Mouse (Mus musculus): ENCODE measurements around the gene Setdb1.
A peak's percentile ranks its signal among the peaks of the same experiment; 100 is the strongest.
"Not testable (repeated sequence)": the region's sequence is repeated elsewhere in the genome, so short reads cannot be mapped to it uniquely, and the experiment has no call there.

Setdb1 gene

DNA sequence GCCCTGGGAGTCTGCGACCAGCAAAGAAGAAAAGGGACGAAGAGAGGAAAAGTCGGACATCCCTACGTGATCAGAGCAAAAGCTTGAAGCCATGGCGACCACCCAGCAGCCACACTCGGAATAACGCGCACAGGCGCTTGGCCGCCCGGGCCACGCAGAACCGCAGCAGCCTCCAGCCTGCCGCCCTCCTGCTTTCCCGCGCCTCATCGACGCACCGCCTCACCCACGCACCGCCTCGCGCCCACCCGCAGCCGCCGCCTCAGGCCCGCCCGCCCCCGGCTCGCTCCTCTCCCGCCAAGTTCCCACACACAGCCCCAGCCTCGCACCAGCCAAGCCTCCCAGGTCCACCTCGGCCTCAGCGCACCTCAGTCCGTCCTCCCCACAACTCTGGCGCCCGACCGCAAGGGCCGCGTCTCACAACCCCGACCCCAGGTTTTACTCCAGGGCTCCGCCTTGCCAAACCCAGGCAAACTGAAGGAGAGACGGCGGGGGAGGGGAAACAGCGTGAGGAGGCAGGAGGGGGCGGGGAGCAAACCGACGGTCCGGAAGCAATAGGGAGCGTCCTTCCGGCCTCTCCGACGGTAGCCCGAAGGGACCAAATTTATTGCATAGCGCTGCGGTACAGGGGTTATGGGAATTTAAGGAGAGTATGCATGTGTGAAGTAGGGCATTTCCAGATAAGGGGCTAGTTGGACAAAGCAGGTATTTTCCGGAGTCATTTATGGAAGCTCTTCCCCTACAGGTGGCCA is at the start of gene Setdb1:
Gene Setdb1, minus strand, starts transcription at position 502 of the 749 bp plus-strand sequence.
- peak; percentile 97 for DNase-seq

DNA sequence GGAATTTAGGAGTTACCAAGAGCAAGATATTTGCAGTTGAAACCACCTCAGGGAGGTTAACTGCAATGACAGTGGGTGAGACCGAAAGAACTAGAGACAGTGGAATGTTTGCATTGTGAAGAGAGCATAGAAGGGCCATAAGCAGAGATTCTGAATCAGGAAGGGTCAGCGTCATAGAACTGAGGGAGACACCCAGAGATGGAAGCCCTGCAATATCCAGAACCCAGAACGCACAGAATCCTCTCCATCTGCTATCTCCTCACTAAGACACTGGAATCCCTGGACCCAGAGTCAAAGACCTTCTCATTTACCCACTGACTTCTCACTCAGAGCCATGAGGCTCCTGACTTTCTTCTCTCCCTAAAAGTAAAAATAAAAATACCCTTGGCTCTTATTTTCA is 45.7 kb upstream of the Setdb1 start, which contains the start of gene 4930558C23Rik:
Gene 4930558C23Rik, minus strand, starts transcription at position 101 of the 400 bp plus-strand sequence.
- no peak for DNase-seq

DNA sequence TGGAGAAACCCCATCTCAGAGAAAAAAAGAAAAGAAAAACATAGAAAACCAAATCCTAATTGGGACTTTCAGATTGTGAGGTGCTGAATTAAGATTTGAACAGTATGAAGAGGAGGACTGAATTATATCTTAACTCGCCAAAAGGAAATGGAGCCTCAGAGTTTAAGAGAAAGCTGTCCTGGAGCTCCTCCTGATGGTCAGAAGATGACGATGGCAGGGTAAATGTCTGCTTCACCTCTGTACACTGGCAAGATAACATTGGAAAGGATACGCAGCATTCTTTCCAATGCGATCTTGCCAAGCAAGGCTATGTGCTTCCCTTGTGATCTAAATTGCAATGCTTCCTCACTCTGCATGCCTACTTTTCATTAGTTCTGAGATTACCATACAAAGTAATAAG is 37.4 kb upstream of the Setdb1 start:
- no peak for DNase-seq

DNA sequence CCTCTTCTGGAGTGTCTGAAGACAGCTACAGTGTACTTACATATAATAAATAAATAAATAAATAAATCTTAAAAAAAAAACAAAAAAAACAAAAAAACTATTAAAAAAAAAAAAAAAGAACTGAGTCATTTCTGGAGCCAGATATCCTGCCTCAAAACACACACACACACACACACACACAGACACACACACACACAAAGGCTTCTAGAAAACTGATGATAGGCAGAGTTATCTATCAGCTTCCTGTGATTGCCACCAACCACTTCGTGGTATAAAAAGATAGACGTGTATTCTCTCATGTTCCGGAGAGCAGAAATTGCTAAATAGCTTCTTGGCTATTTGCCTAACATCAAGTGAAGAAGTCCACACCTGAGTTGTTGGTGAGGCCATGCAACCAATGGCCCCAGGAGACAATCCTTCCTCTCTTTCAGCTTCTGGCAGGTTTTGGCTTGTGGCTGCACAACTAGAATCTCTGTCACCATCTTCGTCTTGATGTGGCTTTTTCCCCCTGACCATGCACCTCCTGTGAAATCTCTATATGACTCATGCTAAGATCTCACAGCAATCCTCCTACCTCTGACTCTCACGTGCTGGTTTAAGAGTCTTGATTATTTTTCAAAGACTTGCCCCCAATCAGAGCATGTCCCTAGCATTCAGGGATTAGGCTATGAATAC is 28.5 kb upstream of the Setdb1 start:
- DNase-seq, result no peak

DNA sequence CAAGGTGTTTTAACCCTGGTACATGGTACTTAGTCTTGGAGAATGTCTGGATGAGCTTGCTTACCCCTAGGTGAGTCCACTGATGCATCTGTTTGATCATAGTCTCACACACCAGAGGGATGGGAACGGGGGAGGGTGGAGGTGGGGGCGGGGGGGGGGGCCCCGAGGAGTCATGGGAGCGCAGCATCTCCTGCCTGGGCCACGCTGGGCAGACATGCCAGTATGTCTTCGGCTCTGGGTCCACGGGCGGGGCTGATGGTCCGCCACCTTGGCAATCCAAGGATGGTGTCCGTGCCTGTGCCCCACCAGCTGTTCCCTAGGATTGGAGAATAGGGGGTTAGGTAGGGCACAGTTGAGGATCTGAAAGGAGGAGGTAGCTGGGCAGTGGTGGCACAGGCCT is 16.2 kb upstream of the Setdb1 start:
- DNase-seq, result no peak

DNA sequence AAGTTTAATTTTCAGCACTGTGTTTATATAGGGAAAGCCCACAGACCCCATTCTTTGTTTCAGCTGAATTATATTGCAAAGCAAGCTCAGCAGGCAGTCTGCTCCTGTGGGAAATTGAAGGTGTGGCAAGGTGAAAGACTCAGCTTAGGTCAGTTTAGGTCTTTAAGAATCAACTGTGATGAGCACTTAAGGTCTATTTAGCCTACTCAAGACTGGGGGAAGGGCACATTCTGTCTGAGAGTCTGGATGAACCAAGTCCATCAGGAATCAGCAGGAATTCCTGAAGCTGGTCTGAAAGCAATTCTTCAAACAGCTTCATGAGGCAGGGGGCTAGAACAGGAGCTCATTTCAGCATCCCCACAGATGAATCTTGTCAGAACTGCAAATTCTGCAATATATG is 13.1 kb upstream of the Setdb1 start:
- no peak for DNase-seq

DNA sequence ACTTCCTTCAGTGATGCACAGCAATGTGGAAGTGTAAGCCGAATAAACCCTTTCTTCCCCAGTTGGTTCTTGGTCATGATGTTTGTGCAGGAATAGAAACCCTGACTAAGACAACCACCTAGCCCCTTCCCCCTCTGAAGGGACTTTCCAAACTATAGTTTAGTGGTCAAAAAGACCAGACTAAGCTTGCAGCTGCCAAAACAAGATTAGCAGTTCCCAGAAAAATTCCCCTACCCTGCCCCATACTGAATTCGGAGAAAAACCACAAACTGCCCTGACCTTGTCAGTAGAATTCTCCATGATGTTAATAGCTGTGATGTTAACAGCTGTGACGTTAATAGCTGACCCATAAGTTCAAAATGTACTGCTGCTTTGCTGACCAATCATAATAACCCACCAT is 3.3 kb upstream of the Setdb1 start:
- DNase-seq, result not testable (repeated sequence)

DNA sequence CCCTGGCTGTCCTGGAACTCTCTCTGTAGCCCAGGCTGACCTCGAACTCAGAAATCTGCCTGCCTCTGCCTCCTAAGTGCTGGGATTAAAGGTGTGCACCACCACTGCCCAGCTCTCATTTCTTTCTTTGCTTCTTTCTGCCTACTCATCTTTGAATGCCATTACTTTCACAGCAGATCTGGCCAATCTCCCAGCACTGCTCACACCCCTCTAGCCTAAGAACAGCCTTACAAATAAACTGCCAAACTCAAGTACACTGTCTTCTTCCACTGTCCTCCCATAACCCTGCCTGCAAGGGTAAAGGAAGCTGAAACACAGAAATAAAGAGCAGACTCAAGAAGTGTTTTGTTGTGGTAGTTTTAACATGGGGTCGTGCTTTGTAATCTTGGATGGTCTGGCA is 744 bp upstream of the Setdb1 start:
- no peak for DNase-seq

DNA sequence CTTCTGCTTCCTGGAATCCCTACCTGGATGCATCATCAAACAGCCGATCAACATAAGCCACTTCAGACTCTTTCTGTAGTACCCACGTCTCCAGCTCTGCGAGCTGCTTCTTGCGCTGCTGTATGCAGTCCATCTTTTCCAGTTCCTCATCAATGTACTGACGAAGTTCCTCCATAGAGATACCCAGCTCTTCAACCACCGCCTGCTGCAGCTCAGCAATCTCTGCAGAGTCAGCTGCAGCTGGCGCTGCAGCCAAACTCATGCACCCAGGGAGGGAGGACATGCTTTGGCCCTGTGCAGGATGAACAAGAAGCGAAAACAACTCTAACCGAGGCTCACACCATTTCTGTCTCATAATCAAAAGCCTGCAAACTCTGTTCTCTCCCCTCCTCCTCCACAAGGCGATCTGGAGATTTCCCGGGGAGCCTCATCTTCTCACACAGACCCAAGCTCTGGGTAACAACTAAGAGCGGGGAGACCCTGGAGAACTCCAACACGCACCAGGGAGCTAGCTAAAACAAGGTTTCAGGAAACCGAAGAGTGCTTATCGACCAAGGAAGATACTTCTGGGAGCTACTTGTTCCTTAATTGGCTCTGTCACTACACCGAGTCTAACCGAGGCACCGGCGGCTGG is 974 bp downstream of the Setdb1 start:
- not testable (repeated sequence) for DNase-seq

DNA sequence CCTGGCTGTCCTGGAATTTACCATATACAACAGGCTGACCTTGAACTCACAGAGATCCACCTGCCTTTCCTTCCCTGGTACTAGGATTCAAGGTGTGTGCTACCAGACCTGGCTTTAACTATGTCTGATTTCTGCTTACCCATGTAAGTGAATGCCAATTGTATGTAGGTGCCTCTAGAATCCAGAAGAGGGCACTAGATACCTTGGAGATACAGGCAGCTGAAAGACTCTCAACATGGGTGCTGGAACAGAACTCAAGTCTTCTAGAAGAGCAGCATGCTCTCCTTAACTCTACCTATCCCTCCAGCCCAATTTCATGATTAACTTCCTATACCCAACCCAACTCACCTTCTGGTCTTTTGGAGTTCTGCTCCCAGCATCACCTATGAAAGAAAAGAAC is 7.5 kb downstream of the Setdb1 start:
- no peak for DNase-seq

DNA sequence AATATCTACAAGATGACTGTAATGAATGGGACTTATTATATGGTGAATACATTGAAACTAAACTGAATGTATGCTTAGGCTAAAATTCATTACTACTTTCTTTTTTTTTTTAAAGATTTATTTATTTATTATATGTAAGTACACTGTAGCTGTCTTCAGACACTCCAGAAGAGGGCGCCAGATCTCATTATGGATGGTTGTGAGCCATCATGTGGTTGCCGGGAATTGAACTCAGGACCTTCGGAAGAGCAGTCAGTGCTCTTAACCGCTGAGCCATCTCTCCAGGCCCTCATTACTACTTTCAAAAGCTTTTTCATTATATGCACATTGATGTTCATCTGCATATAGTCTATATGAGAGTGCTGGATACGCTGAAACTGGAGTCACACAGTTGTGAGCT is 8.7 kb downstream of the Setdb1 start:
- DNase-seq, result not testable (repeated sequence)

DNA sequence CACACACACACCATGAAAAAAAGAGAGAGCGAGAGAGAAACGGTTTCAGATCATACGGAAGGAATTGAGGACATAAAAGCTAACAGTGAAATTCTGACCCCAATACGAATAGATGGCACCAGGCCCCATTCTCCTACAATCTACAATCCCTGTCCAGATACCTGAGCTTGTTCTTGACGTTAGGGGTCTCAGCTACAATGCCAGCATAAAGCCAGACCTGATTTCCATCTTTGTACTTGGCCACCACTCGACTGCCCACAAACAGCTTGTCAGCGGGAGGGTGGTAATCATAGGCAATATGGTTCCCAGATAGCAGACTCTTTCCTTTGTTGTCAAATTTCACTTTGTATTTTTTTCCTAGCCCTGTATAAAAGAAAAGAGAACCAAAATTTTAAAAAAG is 10.5 kb downstream of the Setdb1 start:
- DNase-seq, result no peak

DNA sequence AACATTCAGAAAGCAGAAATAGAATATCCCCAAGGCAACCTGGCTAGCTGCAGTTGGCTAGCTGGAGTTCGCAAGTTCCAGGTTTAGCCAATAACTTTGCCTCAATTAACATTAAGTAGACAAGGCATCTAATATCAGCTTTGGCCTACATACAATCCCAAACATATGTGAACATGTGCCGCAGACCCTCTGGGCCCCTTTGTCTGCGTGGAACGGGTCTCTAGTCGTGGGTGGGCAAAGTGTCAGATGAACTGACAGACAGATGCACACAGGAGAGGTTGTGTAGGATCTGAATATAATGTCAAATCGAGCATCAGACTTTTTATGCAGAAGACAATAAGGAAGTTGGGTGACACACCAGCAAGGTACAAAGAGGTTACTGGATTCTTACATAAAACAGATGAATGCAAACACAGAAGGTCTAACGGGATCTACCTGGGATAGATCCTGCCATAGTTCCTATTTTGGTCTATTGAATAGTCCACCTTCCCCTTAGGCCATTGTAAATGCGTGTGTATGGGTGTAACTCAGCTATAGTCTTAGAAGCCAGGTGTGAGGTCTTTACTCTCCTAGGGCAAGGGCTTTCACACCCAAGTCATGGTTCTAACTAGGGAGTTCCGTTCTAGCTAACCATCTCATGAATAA is 13.5 kb downstream of the Setdb1 start:
- not testable (repeated sequence) for DNase-seq

DNA sequence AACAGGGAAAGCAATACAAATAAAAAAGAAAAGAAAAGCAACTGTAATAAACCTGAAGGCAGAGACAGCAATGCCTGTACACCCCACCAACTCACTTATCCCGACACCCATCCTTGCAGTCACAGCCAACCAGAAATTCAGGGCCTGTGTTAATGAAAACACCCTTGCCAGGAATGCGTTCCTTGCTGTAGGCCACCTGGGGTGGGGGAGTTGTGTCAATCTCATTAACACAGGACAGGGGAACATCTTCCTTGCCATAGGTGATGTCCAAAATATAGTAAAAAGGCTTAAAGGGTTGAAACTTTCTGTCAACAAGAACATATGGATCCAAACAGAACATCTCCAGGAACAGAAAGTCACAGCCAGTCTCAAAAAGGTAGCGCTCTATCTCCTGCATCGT is 18.8 kb downstream of the Setdb1 start:
- no peak for DNase-seq

DNA sequence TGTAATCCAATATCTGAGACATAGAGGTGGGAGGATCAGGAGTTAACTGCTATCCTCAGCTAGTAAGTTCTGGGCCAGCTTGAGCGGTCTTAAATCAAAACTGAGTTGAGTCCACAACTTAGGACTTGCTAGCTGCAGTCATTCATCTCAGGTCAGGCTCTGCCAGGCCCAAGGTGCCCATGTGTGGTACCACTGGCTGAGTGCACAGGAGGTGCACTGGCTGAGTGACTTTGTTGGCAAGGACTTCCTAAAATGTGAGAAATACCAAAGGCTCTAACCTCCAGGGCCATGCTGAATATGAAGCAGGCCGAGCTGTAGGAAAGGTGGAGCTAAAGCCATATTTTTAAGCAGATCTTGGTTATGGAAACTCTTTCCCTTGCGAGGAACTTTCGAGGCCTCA is 19.7 kb downstream of the Setdb1 start:
- DNase-seq, result no peak

DNA sequence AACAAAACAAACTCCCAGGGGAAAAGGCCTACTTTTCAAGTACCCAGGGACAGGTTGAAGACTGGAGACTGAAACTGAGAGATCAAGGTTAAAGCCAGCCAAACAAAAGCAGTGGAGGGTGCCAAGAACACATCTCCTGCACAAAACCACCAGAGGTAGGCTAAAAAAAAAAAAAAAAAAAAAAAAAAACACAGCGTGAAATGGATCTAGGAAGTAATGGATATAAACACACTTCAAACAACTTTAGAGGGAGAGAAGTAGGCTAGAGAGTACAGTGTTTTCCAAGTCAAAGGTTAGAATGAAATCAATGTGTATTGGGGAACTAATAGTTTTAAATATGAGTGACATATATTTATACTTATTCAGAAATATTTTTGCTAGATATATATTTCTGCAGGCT is 25.5 kb downstream of the Setdb1 start:
- DNase-seq, result no peak

DNA sequence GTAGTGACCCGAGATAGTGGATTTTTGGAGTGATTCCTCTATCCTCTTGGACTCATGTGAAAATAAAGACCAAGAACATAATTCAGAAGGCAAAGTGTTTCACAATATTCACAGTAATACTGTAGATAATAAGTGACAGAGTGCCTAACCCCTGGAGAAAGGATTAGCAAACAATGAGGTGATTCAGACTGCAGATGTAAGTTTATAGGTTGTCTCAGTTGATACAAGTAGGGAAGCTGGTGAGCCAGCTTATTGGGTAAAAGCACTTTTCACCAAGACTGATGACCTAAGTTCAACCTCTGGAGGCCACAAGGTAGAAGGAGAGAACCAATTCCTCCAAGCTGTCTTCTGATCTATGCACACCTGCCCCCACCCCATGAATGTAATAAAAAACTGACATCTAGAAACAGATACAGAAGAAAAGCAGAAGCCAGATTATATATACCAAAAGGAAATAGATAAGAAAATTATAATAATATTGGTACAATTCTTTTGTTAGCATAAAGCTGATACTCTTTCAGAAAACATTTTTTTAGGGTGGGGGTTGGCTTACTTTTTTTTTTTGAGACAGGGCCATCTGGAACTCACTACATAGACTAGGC is 28.1 kb downstream of the Setdb1 start:
- no peak for DNase-seq

DNA sequence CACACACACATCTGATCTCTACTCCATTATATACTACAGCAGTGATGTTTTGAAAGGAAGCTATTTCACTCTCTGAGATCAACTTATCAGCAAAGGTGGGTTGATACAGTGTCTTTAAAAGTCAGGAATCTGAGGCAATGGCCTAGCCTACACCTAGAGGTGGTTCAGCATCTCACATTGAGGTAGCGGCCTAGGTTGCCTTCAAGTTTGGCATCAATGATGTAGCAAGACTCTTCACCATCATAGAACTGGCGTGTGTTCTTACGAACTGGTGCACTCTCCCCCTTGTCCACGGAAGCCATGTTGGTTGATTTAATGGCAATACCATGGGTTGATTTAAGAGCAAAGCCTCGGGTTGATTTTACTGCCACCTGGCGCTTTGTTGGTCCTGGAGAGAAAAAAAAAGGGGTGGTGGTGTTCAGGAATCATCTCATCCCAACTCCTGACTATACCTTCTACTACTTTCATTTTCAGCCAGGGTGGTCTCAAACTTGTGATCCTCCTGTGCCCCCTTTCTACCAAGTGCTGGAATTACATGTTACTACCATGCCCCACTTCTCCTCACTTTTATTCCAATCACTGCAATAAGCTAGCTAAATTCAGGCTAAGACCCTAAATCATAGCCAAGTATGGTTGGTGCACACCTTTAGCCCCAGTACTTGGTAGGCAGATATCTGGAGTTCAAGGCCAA is 32.4 kb downstream of the Setdb1 start:
- no peak for DNase-seq

DNA sequence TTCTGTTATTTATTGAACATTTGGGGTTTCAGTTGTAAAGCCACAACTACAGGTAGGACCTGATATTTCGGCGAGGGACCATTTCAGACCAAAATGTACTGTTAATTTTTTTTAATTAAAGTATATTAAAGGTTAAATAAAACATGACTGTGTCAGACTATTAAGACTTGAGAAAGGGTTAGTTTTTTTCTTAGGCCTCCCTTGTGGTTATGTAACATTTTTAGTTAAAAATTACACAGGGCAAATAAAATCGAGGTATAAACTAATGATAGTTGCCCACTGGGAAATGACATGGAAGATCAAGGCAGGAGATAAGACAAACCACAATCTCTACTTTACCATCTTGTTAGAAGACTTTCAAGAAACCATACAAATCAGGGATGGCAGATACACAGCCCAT is 33.6 kb downstream of the Setdb1 start:
- no peak for DNase-seq

DNA sequence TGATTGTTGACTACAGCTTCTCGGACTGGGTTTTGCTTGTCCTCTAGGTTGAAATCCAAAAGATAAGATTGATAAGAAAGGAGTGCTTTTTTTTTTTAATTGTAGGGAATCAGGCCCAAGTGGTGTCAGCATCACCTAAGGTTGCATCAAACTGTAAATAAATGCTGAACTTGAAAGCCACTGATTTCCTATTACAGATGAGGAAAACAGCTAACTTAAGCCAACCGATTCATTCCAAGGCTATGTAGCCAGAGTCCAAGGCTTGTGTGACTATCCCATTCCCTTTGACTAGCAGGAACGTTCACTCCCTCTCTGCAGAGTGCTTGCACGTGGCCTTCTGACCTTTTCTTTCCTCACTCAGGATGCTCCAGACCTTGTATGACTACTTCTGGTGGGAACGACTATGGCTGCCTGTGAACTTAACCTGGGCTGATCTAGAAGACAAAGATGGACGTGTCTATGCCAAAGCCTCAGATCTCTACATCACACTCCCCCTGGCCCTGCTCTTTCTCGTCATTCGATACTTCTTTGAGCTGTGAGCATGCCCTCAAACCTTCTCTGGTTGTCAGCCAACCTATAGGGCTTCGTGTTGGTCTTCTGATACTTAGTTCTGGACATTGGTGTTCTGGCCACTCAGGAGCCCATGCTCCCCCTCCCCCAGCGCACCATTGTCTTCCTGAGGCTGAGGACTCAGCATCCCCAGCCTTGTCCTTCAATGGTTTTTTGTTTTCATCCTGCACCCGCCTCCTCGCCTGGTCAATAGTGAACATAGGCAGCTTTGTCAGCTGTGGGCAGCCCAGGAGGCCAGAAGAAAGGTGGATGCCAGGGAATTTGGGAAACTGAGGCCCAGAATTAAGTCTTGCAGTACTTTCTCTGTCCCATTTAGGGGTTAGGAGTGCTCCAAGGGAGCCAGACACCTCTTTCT is 37.0 kb downstream of the Setdb1 start:
- DNase-seq, result no peak

DNA sequence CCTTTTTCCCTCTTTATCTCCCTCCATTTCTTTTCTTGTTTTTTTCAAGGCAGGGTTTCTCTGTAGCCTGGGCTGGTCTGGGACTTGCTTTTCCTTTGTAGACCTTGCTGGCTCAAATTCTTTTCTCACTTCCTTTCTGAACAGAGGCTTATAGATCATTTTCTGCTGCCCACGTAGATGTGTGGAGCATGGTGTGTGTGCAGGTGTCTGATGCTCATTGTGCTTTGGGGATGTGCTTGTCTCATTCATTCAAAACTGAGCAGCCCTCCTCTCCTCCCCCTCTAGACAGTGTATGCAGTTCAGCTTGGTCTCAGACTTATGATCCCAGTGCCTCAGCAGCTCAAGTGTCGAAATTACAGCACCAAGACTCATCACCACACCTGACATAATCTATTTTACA is 37.9 kb downstream of the Setdb1 start:
- DNase-seq, result no peak
